Mouse (Mus musculus) monocyte, adult 5-6 weeks (primary cell): Measurements from ENCODE around the gene Gstp2. TPM values are rescaled to one million over a fixed set of nuclear protein-coding genes. Genes with fewer than 3 reads are reported as not detected.
"Not testable (repeated sequence)": the region's sequence is repeated elsewhere in the genome, so short reads cannot be mapped to it uniquely, and the experiment has no call there.

ENCODE experiments used
- ATAC-seq: fragments of 153-309, 156-312 bp; replicated peaks from 2 replicates; pipeline ENCODE4 v1.8.0; 2017; ENCODE audit warnings: mild to moderate bottlenecking; ENCODE audit not compliant: low TSS enrichment, insufficient number of reproducible peaks, severe bottlenecking, poor library complexity, low FRiP score
- total RNA-seq: library from RNA; stranded (forward); fragments of 200-1000, 200-491, 200-594 nt; gene quantifications from 3 replicates; pipeline ENCODE4 v1.2.3, GENCODE M21; 2017

Gstp2 gene
- total RNA-seq, 1 experiment from 2014 or later, result not detected

DNA sequence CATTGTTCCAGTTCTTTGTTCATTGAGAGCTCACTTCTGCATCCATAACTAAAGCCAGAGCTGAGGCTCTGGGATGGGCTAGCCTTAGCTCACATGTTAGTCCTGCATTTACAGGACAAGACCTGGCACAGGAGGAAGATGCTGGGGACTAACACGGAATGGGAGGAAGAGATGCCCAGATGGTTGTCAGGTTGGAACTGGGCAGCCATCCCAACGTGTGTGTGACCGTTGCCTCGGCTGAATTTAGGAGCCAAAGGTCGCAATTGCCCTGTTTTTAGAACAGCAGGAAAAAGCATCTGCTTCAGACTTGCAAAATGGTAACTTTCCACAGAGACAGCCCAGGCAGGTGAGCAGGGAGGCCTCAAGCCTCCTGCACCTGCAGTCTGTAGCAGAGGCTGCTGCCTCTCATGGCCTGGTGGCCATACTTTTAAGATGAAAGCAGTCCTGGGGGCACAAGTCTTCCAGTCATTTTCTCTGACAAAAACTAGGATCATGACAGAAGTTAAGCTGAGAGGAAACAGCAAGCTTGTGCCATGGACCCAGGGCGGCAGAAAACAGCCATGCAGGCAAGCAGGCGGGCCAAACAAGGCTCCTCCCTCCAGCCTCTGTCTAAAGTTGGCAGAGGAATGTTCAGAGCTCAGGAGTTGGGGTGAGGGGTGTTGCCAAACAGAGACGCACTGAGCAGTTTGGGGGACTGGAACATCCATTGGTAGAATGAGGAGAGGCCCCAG lies 9.6 kb upstream of the Gstp2 start:
- no peak for ATAC-seq

DNA sequence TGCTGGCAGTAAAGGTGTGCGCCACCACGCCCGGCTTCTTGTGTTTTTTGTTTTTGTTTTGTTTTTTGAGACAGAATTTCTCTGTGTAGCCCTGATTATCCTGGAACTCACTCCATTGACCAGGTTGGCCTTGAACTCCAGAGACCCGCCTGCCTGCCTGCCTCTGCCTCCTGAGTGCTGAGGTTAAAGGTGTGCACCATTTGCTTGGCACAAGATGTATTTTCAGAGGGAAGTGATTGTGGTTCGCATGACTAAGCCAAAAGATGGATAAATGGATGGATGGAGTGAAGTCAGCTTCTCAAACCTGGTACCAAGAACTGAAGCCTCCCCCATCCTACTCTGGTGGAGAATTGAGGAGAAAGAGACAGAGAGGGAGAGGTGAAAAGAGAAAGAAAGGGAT lies 8.8 kb upstream of the Gstp2 start:
- no peak for ATAC-seq

DNA sequence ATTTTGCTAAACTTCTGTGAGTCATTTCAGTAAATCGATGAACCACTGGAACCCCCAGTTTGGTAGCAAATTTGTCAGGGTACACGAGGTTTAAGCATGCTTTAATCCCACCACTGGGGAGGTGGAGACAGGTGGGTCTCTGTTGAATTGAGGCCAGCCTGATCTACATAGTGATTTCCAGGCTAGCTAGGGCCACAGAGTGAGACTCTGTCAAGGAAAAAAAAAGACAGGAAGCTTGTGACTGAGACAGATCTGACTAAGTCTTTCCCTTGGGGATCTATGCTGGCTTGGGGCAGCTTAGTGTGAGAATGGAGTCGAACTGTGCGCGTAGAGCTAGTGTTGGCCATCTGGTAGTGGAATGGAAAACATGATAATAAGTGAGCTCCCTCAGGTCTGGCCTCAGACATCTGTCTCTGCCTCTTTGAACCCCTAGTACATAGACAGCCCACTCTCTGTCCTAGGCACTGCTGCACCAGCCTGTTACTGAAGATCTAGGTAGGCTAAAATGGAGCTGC lies 6.8 kb upstream of the Gstp2 start:
- no peak for ATAC-seq

DNA sequence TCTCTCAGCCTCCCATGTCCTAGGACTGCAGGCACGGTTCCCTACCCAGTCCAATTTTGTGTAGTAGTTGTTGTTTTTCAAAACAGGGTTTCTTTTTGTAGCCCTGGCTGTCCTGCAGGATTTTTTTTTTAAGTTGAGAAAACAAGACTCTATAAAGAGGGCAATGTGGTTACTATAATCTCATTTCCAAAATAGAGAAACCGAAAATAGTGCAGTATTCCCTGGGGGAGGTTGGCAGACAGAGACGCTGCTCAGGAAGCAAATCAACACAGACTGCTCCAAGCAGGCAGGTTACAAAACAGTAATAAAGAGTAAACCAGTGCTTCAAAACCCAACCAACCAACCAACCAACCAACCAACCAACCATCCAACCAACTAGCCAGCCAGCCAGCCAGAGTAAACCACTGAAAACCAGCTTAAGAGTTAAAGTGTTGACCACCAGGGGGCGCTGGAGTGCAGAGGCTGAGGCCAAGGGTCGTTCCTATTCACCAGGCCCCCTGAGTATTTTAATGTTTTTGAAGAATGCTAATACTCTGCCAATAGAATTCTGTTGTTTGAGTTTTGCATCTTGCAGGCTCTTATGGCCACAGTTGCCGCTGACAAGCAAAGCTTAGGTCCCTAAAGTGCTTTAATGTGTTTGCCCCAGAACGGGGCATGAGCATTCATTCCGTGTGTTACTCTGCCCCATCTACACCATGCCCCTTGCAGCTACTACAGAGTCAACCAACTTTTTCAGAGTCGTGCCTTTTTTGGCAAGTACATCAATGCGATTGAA lies 6.1 kb upstream of the Gstp2 start:
- no peak for ATAC-seq

DNA sequence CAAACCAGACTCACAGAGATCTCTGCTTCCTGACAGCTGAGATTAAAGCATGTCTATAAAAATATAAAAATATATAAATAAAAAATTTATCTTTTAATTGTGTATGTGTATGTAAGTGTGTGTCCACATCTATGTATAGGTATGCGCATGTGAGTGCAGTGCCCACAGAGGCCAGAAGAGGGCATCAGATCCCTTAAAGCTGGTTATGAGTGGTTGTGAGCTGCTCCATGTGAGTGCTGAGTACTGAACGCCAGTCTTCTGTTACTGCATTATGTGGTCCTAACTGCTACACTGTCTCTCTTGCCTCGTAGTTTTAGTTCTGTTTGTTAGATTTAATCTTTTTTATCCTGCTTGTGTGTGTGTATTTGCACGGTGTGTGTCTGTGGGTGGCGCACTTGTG lies 5.2 kb upstream of the Gstp2 start:
- ATAC-seq, result no peak

DNA sequence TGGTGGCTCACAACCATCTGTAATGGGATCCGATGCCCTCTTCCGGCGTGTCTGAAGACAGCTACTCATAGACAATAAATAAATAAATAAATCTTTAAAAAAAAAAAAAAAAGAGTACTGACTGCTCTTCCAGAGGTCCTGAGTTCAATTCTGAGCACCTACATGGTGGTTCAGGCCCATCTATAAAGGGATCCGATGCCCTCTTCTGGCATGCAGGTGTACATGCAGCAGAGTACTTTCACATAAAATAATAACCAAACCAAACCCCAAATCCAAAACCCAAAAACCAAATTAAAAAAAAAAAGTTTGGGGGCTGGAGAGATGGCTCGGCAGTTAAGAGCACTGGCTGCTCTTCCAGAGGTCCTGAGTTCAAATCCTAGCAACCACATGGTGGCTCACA lies 3.2 kb upstream of the Gstp2 start:
- not testable (repeated sequence) for ATAC-seq

DNA sequence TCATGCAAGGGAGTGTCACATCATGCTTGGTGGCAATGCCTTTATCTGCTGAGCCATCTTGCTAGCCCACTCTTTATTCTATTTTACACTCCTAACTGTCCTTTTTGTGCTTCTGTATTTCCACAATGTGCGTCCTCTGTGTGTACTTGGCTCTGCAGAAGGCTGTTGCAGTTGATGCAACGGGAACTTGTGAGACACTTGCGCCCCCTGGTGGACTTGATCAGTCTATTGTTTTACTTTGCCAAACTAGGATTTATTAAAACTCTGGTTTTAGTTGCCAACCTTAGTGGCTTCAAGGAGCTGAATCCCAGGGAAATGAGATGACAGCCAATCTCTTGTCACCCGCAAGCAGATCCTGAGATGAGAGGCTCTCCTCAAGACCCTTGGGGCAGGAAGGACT lies 2.0 kb upstream of the Gstp2 start:
- peak; percentile 72 for ATAC-seq

DNA sequence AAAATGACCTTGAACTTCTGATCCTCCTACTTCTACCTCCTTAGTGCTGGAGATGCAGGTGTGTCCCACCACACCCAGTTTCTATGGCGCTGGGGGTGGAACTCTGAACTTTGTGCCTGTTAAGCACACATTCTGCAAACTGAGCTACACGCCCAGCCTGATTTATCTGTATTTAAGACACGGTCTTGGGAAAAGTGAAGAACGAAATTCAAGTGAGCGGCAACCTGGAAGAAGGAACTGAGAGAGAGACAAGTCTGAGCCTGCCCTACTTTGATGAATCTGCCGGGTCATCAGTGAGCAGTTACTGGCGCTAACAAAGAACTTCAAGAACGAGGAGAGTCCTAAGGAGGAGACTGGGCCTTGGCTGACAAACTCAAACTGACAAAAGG lies 1.0 kb upstream of the Gstp2 start:
- no peak for ATAC-seq

DNA sequence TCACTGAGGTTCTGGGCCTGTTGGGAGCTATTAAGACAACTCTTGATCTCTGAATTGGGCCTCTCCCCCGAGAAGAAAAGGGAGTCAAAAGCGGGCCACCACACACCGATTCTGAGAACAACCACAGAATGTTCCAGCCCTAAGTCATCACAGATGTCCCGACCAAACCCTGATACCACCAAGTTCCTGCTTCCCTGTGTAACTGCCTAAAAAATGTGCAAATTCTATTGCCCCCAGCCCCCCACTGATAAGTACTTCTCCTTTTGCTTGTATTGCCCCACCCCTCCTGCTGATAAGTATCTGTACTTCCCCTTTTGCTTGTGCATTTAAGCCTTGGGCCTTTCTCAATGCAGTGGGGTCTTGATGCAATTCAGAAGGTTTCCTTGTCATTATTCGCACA lies 1.7 kb downstream of the Gstp2 start:
- not testable (repeated sequence) for ATAC-seq

DNA sequence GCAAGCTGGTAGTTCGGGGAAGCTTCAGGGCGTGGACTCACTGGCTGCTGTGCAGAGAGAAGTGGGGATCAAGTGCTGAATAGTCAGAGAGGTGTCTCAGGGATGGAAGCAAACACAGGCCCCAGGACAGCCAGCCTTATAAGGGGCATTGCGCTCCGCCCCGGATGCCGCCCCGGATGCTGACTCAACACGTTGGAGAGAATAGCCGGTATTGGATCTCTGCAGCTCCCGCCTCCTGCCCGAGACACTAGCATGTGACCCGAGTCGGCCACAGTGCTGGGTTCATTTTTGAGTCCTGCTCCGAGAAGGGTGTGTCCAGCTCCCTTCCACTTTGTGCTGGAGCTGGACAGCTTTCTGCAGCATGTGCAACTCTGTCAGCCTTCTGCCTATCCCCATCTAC lies 3.7 kb downstream of the Gstp2 start:
- ATAC-seq, result no peak

DNA sequence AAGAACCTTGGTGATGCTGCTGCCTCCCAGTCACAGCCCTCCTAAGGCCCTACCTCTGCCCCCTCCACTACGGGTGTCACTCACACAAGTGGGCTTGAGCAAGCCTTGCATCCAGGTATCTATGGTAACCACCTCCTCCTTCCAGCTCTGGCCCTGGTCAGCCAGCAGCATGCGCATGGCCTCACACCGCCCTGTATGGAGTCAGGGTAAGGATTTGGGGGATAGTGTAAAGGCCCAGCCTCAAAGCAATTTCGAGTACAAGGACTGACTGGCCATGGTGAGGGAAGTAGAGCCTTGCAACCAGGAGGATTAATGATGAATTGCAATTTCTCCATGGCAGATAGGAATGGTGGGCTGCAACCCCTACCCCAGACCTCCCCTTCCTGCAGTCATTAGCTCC lies 4.3 kb downstream of the Gstp2 start:
- not testable (repeated sequence) for ATAC-seq

DNA sequence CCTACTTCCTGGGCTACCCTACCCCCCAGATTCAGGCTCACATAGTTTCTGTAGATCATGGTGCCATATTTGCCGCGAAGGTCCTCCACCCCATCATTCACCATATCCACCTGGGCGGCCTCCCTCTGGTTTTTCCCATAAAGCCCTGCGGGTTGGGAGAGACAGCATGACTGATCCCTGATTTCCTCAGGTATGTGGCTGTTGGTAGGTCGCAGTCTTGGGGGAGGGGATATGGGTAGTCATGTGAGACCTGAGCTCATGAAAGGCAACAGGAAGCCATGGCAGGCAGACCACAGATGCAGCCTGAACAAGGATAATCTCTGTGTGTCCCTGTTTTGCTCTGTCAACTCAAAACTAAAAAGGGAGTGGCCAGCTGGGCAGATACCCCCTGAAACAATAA lies 4.9 kb downstream of the Gstp2 start:
- ATAC-seq, result not testable (repeated sequence)

DNA sequence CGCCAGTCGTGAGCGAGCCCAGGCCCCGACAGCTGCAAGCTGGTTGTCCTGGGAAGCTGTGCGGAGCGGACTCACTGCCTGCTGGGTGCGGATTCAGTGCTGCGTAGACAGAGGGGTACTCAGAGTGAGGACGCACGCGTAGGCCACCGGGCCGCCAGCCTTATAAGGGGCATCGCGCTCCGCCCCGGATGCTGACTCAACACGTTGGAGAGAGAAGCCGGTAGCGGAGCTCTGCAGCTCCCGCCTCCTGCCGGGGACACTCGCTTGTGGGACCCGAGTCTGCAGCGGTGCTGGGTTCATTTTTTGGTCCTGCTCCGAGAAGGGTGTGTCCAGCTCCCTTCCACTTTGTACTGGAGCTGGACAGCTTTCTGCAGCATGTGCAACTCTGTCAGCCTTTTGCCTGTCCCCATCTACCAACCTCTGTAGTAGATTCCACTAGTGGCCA lies 8.0 kb downstream of the Gstp2 start, which contains the start of gene Gstp1:
Gene Gstp1, minus strand, starts transcription at position 198 of the 445 bp plus-strand sequence.
- ATAC-seq, result peak; percentile 86

DNA sequence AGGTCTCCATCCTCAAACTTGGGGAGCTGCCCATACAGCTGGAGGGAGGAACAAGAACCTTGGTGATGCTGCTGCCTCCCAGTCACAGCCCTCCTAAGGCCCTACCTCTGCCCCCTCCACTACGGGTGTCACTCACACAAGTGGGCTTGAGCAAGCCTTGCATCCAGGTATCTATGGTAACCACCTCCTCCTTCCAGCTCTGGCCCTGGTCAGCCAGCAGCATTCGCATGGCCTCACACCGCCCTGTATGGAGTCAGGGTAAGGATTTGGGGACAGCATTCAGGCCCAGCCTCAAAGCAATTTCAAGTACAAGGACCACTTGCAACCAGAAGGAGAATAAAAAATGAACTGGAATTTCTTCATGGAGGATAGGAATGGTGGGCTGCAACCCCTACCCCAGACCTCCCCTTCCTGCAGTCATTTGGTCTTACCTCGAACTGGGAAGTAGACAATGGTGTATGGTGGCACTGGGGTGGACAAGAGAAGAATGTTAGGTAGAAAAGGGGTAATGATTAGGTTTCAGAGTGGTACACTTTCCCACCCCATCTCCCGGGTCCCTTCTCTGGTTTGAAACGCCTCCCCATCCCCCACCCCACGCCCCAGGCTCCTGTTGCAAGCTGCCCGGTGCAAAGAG lies 8.6 kb downstream of the Gstp2 start:
- not testable (repeated sequence) for ATAC-seq

DNA sequence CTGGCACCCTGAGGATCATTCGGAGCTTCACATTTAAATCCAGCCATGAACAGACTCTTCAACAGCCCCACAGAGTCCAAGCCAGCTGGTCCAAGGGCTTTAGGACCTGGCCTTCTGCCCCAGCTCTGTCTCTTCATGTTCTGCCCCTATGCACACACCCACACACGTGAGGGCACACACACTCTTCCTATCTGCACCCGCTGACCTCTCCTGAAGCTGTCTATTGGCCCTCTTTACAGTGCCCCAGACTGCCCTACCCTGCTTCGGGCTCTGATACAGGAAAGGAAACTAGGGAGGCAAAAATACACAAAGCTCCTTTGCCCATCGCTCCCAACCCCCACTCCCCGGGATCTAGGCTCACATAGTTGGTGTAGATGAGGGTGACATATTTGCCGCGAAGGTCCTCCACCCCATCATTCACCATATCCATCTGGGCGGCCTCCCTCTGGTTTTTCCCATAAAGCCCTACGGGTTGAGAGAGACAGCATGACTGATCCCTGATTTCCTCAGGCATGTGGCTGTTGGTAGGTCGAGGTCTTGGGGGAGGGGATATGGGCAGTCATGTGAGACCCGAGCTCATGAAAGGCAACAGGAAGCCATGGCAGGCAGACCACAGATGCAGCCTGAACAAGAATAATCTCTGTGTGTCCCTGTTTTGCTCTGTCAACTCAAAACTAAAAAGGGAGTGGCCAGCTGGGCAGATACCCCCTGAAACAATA lies 9.3 kb downstream of the Gstp2 start:
- no peak for ATAC-seq

DNA sequence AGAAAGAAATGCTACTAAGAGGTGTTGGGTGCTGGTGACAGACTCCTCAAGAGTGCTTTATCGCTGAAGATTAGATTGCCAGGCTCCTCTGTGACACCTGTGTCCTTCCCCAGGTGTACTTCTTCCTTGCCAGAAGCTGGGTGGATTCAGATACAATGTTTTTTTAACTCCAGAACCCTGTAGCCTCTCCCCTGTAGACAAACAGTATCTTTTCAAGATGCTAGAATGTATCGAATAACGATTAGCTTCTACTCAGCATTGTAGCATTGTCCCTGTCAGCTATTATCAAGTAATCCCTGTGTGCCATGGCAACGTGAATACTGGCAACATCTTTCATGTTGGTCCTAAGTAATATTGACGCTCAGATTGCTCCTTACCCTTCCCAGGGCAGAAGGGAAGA lies 12.1 kb downstream of the Gstp2 start:
- no peak for ATAC-seq

DNA sequence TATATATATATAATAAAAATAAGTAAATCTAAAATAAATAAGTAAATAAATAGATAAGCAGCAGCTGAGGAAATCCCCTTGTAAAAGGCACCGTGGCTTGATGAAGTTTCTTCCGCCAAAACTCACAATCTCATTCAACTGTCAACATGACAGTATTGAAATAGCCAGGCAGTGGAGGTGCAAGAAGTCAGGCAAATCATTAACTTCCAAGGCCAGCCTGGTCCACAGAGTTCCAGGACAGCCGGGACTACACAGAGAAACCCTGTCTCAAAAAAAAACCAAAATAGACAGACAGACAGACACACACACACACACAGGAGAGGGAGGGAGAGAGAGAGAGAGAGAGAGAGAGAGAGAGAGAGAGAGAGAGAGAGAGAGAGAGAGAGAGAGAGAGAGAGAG lies 12.5 kb downstream of the Gstp2 start:
- ATAC-seq, result no peak

DNA sequence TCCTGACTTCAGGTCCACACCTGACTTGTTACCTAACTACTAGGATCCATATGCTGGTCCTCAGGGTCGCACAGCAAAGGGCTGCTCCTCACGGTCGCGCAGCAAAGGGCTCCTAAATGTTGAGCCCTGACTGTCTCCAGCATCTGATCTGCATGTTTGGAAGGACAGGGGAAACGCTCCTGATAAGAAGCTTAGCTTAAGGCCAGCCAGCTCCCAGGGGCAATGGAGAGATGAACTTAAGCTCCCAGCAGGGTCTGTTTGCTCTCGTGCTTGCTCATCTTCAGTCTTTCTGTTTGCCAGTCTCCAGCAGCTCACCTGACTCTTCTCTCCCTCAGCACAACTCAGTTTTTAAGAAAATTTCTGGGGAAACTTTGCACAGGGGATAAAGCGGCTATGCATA lies 13.2 kb downstream of the Gstp2 start:
- ATAC-seq, result no peak

DNA sequence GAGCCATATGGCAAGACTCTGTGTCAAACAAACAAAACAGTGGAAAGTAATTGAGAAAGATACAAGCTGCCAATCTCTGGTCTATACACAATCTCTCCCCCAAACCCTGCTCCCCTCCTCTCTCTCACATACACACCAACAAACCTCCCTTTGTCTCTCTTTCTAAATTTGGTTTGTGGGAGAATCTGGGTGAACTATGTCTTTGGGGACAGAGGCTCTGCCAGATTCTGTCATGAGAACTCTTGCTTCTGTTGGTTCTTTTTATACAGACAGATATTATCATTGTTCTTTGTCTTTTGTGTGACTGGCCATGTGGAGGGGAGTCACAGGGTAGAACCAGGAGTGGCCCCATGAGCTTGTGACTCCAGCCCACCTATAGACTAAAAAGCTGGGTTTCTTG lies 18.2 kb downstream of the Gstp2 start:
- ATAC-seq, result no peak
